Mouse (Mus musculus): ENCODE data around the gene Hnrnpab. TPM values are rescaled to one million over a fixed set of nuclear protein-coding genes. Genes with fewer than 3 reads are reported as not detected.
A peak's percentile ranks its signal among the peaks of the same experiment; 100 is the strongest.

Gene Hnrnpab
- total and polyA plus RNA-seq, 3 experiments = 893 to 2,181 (median 1,100) TPM

GRCm38 (mm10) chr11:51619409-51620060 is 12.9 kb upstream of the Hnrnpab start, which contains the start of gene Nhp2 (continued):
- TF ChIP-seq SIN3A (IDR thresholded peaks at IDR 0.05; ENCODE audit: low read length) (peak; percentile 99), USF1 (IDR thresholded peaks at IDR 0.05; ENCODE audit: low read depth, low read length) (peak; percentile 33), MXI1 (IDR thresholded peaks at IDR 0.05; ENCODE audit: low read depth, low read length) (peak; percentile 100), IRF4 (IDR thresholded peaks at IDR 0.05; ENCODE audit: low read depth, low read length) (peak; percentile 82), POLR2A (IDR thresholded peaks at IDR 0.05; ENCODE audit: low read depth, low read length) (peak; percentile 90), JUN (IDR thresholded peaks at IDR 0.05; ENCODE audit: insufficient read depth, low read depth, low read length) (no peak), ETS1 (conservative IDR thresholded peaks at IDR 0.05; ENCODE audit: low read depth, low read length) (peak; percentile 84), MAFK (IDR thresholded peaks at IDR 0.05; ENCODE audit: insufficient replicate concordance, low read length) (no peak), RAD21 (IDR thresholded peaks at IDR 0.05; ENCODE audit: low read depth, low read length) (no peak), ZKSCAN1 (IDR thresholded peaks at IDR 0.05; ENCODE audit: borderline replicate concordance, low read depth, low read length) (no peak), BHLHE40 (IDR thresholded peaks at IDR 0.05; ENCODE audit: low read depth, low read length) (peak; percentile 94), USF2 (conservative IDR thresholded peaks at IDR 0.05; ENCODE audit: low read depth, low read length) (no peak; the same call in 1 of the 2 replicates), TBP (conservative IDR thresholded peaks at IDR 0.05; ENCODE audit: low read depth, low read length) (peak; percentile 74), MEF2A (IDR thresholded peaks at IDR 0.05; ENCODE audit: borderline replicate concordance, low read depth, low read length) (peak; percentile 95), CHD1 (IDR thresholded peaks at IDR 0.05; ENCODE audit: low read depth, low read length) (no peak), POLR2AphosphoS2 (IDR thresholded peaks at IDR 0.05; ENCODE audit: low read depth, low read length) (peak; percentile 77; the same call in 1 of the 2 replicates), ELF1 (IDR thresholded peaks at IDR 0.05; ENCODE audit: low read depth, low read length) (peak; percentile 98), CTCF (conservative IDR thresholded peaks at IDR 0.05 in 1 of 2, IDR thresholded peaks at IDR 0.05 in 1 of 2; ENCODE audit: low read depth in 2 of 2, low read length in 2 of 2) (no peak)

GRCm38 (mm10) chr11:51618894-51619408 is 12.3 kb upstream of the Hnrnpab start:
- H3K4me2 ChIP-seq (ENCODE audit: insufficient read depth, low read depth, poor library complexity, severe bottlenecking) = peak overlapping the region; percentile 0; the same call in 1 of the 2 replicates
- peak overlapping the region; percentile 54 to 93 (median 64) for H3K4me3 ChIP-seq (replicated peaks in 1 of 3; ENCODE audit: low read depth in 2 of 3, low read length in 2 of 3, poor library complexity in 1 of 3)
- H3K9ac ChIP-seq (ENCODE audit: insufficient read depth, low read depth) = peak overlapping the region; percentile 24
- H3K27me3 ChIP-seq (replicated peaks) = no peaks in the 10 kb centered on the region
- TF ChIP-seq MAX (IDR thresholded peaks at IDR 0.05; ENCODE audit: low read length) = no peak
- TF ChIP-seq ZNF384 (IDR thresholded peaks at IDR 0.05; ENCODE audit: low read depth, low read length) = peak; percentile 76
- peaks cover 16 to 54% of the 10 kb centered on the region in 2 experiments for H3K4me1 ChIP-seq (ENCODE audit: control insufficient read depth in 1 of 2, insufficient read depth in 2 of 2)
- peaks cover 28% of the 10 kb centered on the region for H3K79me2 ChIP-seq (replicated peaks; ENCODE audit: control insufficient read depth, extremely low read depth, insufficient read depth, poor library complexity, severe bottlenecking)
- in situ Hi-C loops (cut with MboI; ENCODE audit: low pct_ligation_motif_present, low pct_unique_long_range_greater_than_20kb, low sequenced_read_pairs) = loop anchor here (10.0 kb wide), 1 partner anchor 66 kb away; the partner anchor contains the start of gene 0610009B22Rik
- H3K27ac ChIP-seq (ENCODE audit: insufficient read depth, low read depth) = peak overlapping the region; percentile 26
- no peak for DNase-seq (ENCODE audit: extremely low read depth)
- dilution Hi-C loops (cut with MboI; ENCODE audit: extremely low pct_ligation_motif_present, extremely low pct_unique_long_range_greater_than_20kb, low sequenced_read_pairs) = no loop called here
- H3K9me3 ChIP-seq (replicated peaks; ENCODE audit: low read length) = no peaks in the 10 kb centered on the region
- peaks cover 28 to 30% of the 10 kb centered on the region in 2 experiments for H3K36me3 ChIP-seq (replicated peaks in 1 of 2; ENCODE audit: control insufficient read depth in 1 of 2, insufficient read depth in 1 of 2, low read length in 1 of 2)
